ENCODE assay signal across 8 mouse cellular contexts in the genomic region with DNA sequence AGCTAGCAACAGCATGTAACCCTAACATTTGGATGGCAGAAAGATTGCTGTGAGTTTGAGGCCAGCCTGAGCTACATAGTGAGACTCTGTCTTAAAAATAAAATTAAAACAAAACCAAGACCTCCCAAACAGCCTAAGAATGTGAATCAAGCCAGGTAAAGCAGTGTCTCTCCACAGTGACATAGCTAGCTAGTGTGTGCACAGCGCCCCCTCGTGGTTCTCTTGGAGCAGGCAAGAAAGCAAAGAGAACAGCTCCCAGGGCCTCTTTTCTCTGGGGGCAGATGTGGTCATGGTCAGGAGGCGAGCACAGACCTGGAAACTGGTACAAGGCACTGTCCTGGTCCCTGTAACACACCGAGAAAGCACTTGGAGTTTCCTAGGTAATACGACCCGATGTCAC. TPM values are rescaled to one million over a fixed set of nuclear protein-coding genes. Genes with fewer than 3 reads are reported as not detected.
DNase-seq lines count a peak whose midpoint lies in the region; TF ChIP-seq lines count a peak whose summit lies in the region.

No protein-coding gene starts in this region.

- no peaks in the 10 kb centered on the region for H3K36me3 ChIP-seq in ES-E14 (ENCODE audit: control insufficient read depth, insufficient read depth, low read length, poor library complexity, severe bottlenecking)

- in situ Hi-C loops in ES-E14 (cut with MboI; ENCODE audit: low sequenced_read_pairs in 2 of 2, unreplicated experiment in 2 of 2): loop anchor here in 1 of 2 experiments (10.0 kb wide), 1 partner anchor 263 kb away; no protein-coding TSS in a partner anchor

- no peak overlapping the region for H3K27ac ChIP-seq in ES-E14 (ENCODE audit: insufficient read depth, low read depth, low read length, poor library complexity, severe bottlenecking)

- H3K4me3 ChIP-seq in ES-E14 (ENCODE audit: insufficient read depth in 1 of 2, low read depth in 1 of 2, low read length in 2 of 2, poor library complexity in 1 of 2, severe bottlenecking in 1 of 2): no peak overlapping the region

- H3K9me3 ChIP-seq in ES-E14 (ENCODE audit: control insufficient read depth, insufficient read depth, low read depth, low read length): no peaks in the 10 kb centered on the region

- no peaks in the 10 kb centered on the region for H3K4me1 ChIP-seq in ES-E14 (ENCODE audit: control insufficient read depth in 2 of 2, insufficient read depth in 2 of 2, low read length in 2 of 2, poor library complexity in 1 of 2)

- peak; percentile 55 to 86 for DNase-seq in adrenal gland, adult (ENCODE audit: inconsistent age in 2 of 2, low spot score in 1 of 2)
- DNase-seq in adrenal gland, adult 8-10 months: no peak
- DNase-seq in ES-E14 (ENCODE audit: low read depth, low spot score): peak; percentile 78
- peak; percentile 70 to 81 for DNase-seq in cerebellum, adult 18-20 months
- peak; percentile 45 to 56 for DNase-seq in frontal cortex, postnatal 25 days (ENCODE audit: low spot score in 2 of 2)
- peak; percentile 58 to 77 for DNase-seq in kidney, postnatal 25 days
- peak; percentile 12 for DNase-seq in lung, postnatal 25 days (ENCODE audit: low spot score)
- peak; percentile 87 for DNase-seq in right cerebral cortex, postnatal 4 days

- no peak overlapping the region for H3K9ac ChIP-seq in ES-E14 (ENCODE audit: insufficient read depth, low read depth, low read length, poor library complexity, severe bottlenecking)

TF ChIP-seq in ES-E14, 5 proteins besides CTCF, POLR2A, EP300 and RAD21:
- TF ChIP-seq ZNF384 (IDR thresholded peaks at IDR 0.05; ENCODE audit: low read depth, low read length) (no peak), HCFC1 (IDR thresholded peaks at IDR 0.05; ENCODE audit: borderline replicate concordance, insufficient read depth, low read length) (no peak), MAFK (IDR thresholded peaks at IDR 0.05; ENCODE audit: insufficient read depth, low read depth, low read length) (no peak), ZC3H11A (IDR thresholded peaks at IDR 0.05; ENCODE audit: borderline replicate concordance, low read depth, low read length) (peak; percentile 87)

RNA-seq across cellular contexts. Expression of a gene that starts 35.0 kb away (rescaled TPM):
- 10 to 100 TPM; 15.9 to 32.3 (median 22.7) TPM for total RNA-seq in adrenal gland, adult 8-10 months (2022)
- 9.0 and 13.7 TPM in 2 replicates for total RNA-seq in ES-E14 (2012; rRNA removed)
